Mouse (Mus musculus) CH12.LX (cell line): ENCODE measurements around the gene Klk1b9.

Experiments used
- CTCF ChIP-seq, 2 experiments: IDR thresholded peaks in 1 of 2; conservative IDR thresholded peaks in 1 of 2; 2 replicates each; pipeline ENCODE4 v1.5.1; 2011 to 2012; ENCODE audit warnings: low read depth in 2 of 2, low read length in 2 of 2, improper control_type of control experiment in 1 of 2, inconsistent platforms in 1 of 2, mild to moderate bottlenecking in 1 of 2, moderate library complexity in 1 of 2
- MYC ChIP-seq: IDR thresholded peaks from 2 replicates; pipeline ENCODE4 v1.6.1; 2011; ENCODE audit warnings: low read depth, mild to moderate bottlenecking, improper control_type of control experiment, low read length
- PAX5 ChIP-seq: IDR thresholded peaks from 2 replicates; pipeline ENCODE4 v1.6.1; 2012; ENCODE audit warnings: low read length, inconsistent platforms, mixed read lengths
- RCOR1 ChIP-seq: conservative IDR thresholded peaks from 2 replicates; pipeline ENCODE4 v1.6.1; 2012; ENCODE audit warnings: low read depth, mild to moderate bottlenecking, inconsistent platforms, low read length, improper control_type of control experiment
- SIN3A ChIP-seq: IDR thresholded peaks from 2 replicates; pipeline ENCODE4 v1.6.1; 2012; ENCODE audit warnings: low read length, improper control_type of control experiment, inconsistent platforms

DNA sequence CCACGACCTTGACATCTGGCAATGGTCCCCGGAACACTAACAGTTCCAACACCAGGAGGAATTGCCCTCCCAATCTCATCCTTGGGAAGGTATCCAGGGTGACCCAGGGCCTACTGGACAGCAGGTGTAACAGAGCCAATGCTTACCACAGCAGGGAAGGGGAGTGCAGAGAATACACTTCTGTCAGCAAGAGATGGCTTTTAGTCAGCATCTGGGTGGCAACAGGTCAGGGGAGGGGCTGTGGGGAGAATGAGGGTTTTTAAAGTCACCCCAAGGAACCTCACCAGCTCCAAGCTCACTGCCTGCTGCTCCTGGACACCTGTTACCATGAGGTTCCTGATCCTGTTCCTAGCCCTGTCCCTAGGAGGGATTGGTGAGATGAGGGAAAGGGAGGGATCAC lies 25.5 kb upstream of the Klk1b9 start, which contains the start of gene Klk1b8:
- TF ChIP-seq SIN3A (no peak), MYC (no peak), CTCF (conservative IDR thresholded peaks at IDR 0.05 in 1 of 2, IDR thresholded peaks at IDR 0.05 in 1 of 2; ENCODE audit: low read depth in 2 of 2, low read length in 2 of 2) (no peak), RCOR1 (no peak), PAX5 (no peak)
